Mouse (Mus musculus) spleen, postnatal 14 days (tissue): Measurements from ENCODE around the gene Cinp.
A peak's percentile ranks its signal among the peaks of the same experiment; 100 is the strongest.

Source experiments
- DNase-seq, 2 experiments: peaks; one replicate each; pipeline ENCODE4 v3.0.0; 2021 to 2022; ENCODE audit warnings: low spot score in 2 of 2

Cinp gene

GRCm38 (mm10) chr12:110889036-110890020 lies at the start of gene Cinp, which contains the start of gene Tecpr2:
Gene Cinp, minus strand, starts transcription at chr12:110889145.
Gene Tecpr2, plus strand, starts transcription at chr12:110889264.
- peak; percentile 88 to 90 for DNase-seq

- DNase-seq, result no peak
Measured at GRCm38 (mm10) chr12:110937496-110937895, 48.6 kb upstream of the Cinp start.

GRCm38 (mm10) chr12:110935983-110936620 lies 47.2 kb upstream of the Cinp start:
- DNase-seq, result peak; percentile 59 to 74

- DNase-seq, result no peak
Measured at GRCm38 (mm10) chr12:110932820-110933219, 43.9 kb upstream of the Cinp start.

GRCm38 (mm10) chr12:110921572-110921971 lies 32.6 kb upstream of the Cinp start:
- DNase-seq, result no peak

- DNase-seq, result no peak
Measured at GRCm38 (mm10) chr12:110920254-110920653, 31.3 kb upstream of the Cinp start.

GRCm38 (mm10) chr12:110915761-110916160 lies 26.8 kb upstream of the Cinp start:
- DNase-seq, result no peak

GRCm38 (mm10) chr12:110909962-110910361 lies 21.0 kb upstream of the Cinp start:
- no peak for DNase-seq

- DNase-seq, result no peak
Measured at GRCm38 (mm10) chr12:110907845-110908244, 18.9 kb upstream of the Cinp start.

GRCm38 (mm10) chr12:110903536-110903935 lies 14.6 kb upstream of the Cinp start:
- no peak for DNase-seq

GRCm38 (mm10) chr12:110902106-110902505 lies 13.2 kb upstream of the Cinp start:
- DNase-seq, result no peak

GRCm38 (mm10) chr12:110891887-110892286 lies 2.9 kb upstream of the Cinp start:
- no peak for DNase-seq

- no peak for DNase-seq
Measured at GRCm38 (mm10) chr12:110888606-110889005, 339 bp downstream of the Cinp start.

GRCm38 (mm10) chr12:110888106-110888505 lies 839 bp downstream of the Cinp start:
- DNase-seq, result no peak

- no peak for DNase-seq
Measured at GRCm38 (mm10) chr12:110885251-110885650, 3.7 kb downstream of the Cinp start.

- DNase-seq, result no peak
Measured at GRCm38 (mm10) chr12:110882291-110882690, 6.7 kb downstream of the Cinp start.

- DNase-seq, result no peak
Measured at GRCm38 (mm10) chr12:110875351-110875750, 13.6 kb downstream of the Cinp start.

GRCm38 (mm10) chr12:110871247-110871646 lies 17.7 kb downstream of the Cinp start:
- no peak for DNase-seq

GRCm38 (mm10) chr12:110870107-110870506 lies 18.8 kb downstream of the Cinp start:
- no peak for DNase-seq

- DNase-seq, result no peak
Measured at GRCm38 (mm10) chr12:110865989-110866388, 23.0 kb downstream of the Cinp start.

GRCm38 (mm10) chr12:110865571-110865970 lies 23.4 kb downstream of the Cinp start:
- no peak for DNase-seq

- no peak for DNase-seq
Measured at GRCm38 (mm10) chr12:110864008-110864407, 24.9 kb downstream of the Cinp start.

GRCm38 (mm10) chr12:110861256-110861655 lies 27.7 kb downstream of the Cinp start:
- DNase-seq, result no peak
